Mouse (Mus musculus): ENCODE results near the gene Ddit4. TPM values are rescaled to one million over a fixed set of nuclear protein-coding genes. Genes with fewer than 3 reads are reported as not detected.

Ddit4 gene
- polyA plus RNA-seq, 1 experiment from 2014 or later, result 37.5 TPM

GRCm38 (mm10) chr10:59942847-59943420, 8.7 kb downstream of the Ddit4 start:
- Histone ChIP-seq H3K4me3 (peak overlapping the region; percentile 28), H3K4me1 (replicated peaks) (peaks cover 27% of the 10 kb centered on the region), H3K27me3 (ENCODE audit: insufficient read depth, poor library complexity, severe bottlenecking) (peaks cover 7% of the 10 kb centered on the region), H3K27ac (peak overlapping the region; percentile 77), H3K9me3 (no peaks in the 10 kb centered on the region), H3K36me3 (no peaks in the 10 kb centered on the region)
- peak; percentile 51 for DNase-seq (ENCODE audit: low spot score)
- WGBS, result 4% methylated on average over 16 of the region's 16 CpGs

- Histone ChIP-seq H3K4me1 (replicated peaks) (peaks cover 21% of the 10 kb centered on the region), H3K27ac (peak overlapping the region; percentile 77), H3K9me3 (no peaks in the 10 kb centered on the region), H3K4me3 (peak overlapping the region; percentile 28), H3K36me3 (no peaks in the 10 kb centered on the region), H3K27me3 (ENCODE audit: insufficient read depth, poor library complexity, severe bottlenecking) (peaks cover 7% of the 10 kb centered on the region)
- DNase-seq (ENCODE audit: low spot score), result peak; percentile 5
- WGBS, result 51% methylated on average over 21 of the region's 21 CpGs
Observed at GRCm38 (mm10) chr10:59942281-59942846, 9.3 kb downstream of the Ddit4 start.

- Histone ChIP-seq H3K9me3 (no peaks in the 10 kb centered on the region), H3K36me3 (no peaks in the 10 kb centered on the region), H3K27ac (no peak overlapping the region), H3K27me3 (ENCODE audit: insufficient read depth, poor library complexity, severe bottlenecking) (peaks cover 7% of the 10 kb centered on the region), H3K4me3 (no peak overlapping the region), H3K4me1 (replicated peaks) (peaks cover 38% of the 10 kb centered on the region)
- 45% methylated on average over 1 of the region's 1 CpGs for WGBS
- no peak for DNase-seq (ENCODE audit: low spot score)
Observed at GRCm38 (mm10) chr10:59939081-59939480, 12.6 kb downstream of the Ddit4 start.

GRCm38 (mm10) chr10:59938662-59939061, 13.0 kb downstream of the Ddit4 start:
- Histone ChIP-seq H3K4me1 (replicated peaks) (peaks cover 40% of the 10 kb centered on the region), H3K36me3 (no peaks in the 10 kb centered on the region), H3K9me3 (no peaks in the 10 kb centered on the region), H3K27ac (no peak overlapping the region), H3K4me3 (no peak overlapping the region), H3K27me3 (ENCODE audit: insufficient read depth, poor library complexity, severe bottlenecking) (peaks cover 7% of the 10 kb centered on the region)
- no peak for DNase-seq (ENCODE audit: low spot score)
- WGBS, result 87% methylated on average over 5 of the region's 5 CpGs

GRCm38 (mm10) chr10:59936058-59936856, 15.4 kb downstream of the Ddit4 start:
- H3K27me3 ChIP-seq (ENCODE audit: insufficient read depth, poor library complexity, severe bottlenecking), result no peaks in the 10 kb centered on the region
- peak; percentile 69 for DNase-seq (ENCODE audit: low spot score)
- no peaks in the 10 kb centered on the region for H3K9me3 ChIP-seq
- peaks cover 23% of the 10 kb centered on the region for H3K4me1 ChIP-seq (replicated peaks)
- H3K27ac ChIP-seq, result peak overlapping the region; percentile 81
- H3K4me3 ChIP-seq, result no peak overlapping the region
- WGBS, result 42% methylated on average over 8 of the region's 8 CpGs
- H3K36me3 ChIP-seq, result no peaks in the 10 kb centered on the region

GRCm38 (mm10) chr10:59934039-59934438, 17.6 kb downstream of the Ddit4 start:
- DNase-seq (ENCODE audit: low spot score), result no peak
- no peaks in the 10 kb centered on the region for H3K9me3 ChIP-seq
- H3K36me3 ChIP-seq, result no peaks in the 10 kb centered on the region
- H3K27me3 ChIP-seq (ENCODE audit: insufficient read depth, poor library complexity, severe bottlenecking), result no peaks in the 10 kb centered on the region
- H3K27ac ChIP-seq, result no peak overlapping the region
- peaks cover 28% of the 10 kb centered on the region for H3K4me1 ChIP-seq (replicated peaks)
- WGBS, result 37% methylated on average over 3 of the region's 3 CpGs
- no peak overlapping the region for H3K4me3 ChIP-seq

GRCm38 (mm10) chr10:59932521-59932920, 19.1 kb downstream of the Ddit4 start:
- Histone ChIP-seq H3K4me1 (replicated peaks) (peaks cover 27% of the 10 kb centered on the region), H3K4me3 (no peak overlapping the region), H3K36me3 (no peaks in the 10 kb centered on the region), H3K27me3 (ENCODE audit: insufficient read depth, poor library complexity, severe bottlenecking) (no peaks in the 10 kb centered on the region), H3K27ac (no peak overlapping the region), H3K9me3 (no peaks in the 10 kb centered on the region)
- 78% methylated on average over 6 of the region's 6 CpGs for WGBS
- DNase-seq (ENCODE audit: low spot score), result no peak

- H3K9me3 ChIP-seq, result no peaks in the 10 kb centered on the region
- peak; percentile 22 for DNase-seq (ENCODE audit: low spot score)
- H3K27me3 ChIP-seq (ENCODE audit: insufficient read depth, poor library complexity, severe bottlenecking), result no peaks in the 10 kb centered on the region
- H3K36me3 ChIP-seq, result no peaks in the 10 kb centered on the region
- 33% methylated on average over 10 of the region's 10 CpGs for WGBS
- H3K4me3 ChIP-seq, result no peak overlapping the region
- H3K27ac ChIP-seq, result peak overlapping the region; percentile 50; the same call in 1 of the 2 replicates
- peaks cover 19% of the 10 kb centered on the region for H3K4me1 ChIP-seq (replicated peaks)
Observed at GRCm38 (mm10) chr10:59930996-59931395, 20.6 kb downstream of the Ddit4 start.

- WGBS, result 91% methylated on average over 7 of the region's 7 CpGs
- H3K4me3 ChIP-seq, result no peak overlapping the region
Observed at GRCm38 (mm10) chr10:59929205-59929604, 22.4 kb downstream of the Ddit4 start.

GRCm38 (mm10) chr10:59924305-59924704, 27.3 kb downstream of the Ddit4 start:
- WGBS, result 23% methylated on average over 3 of the region's 3 CpGs
- no peak for DNase-seq (ENCODE audit: low spot score)
- Histone ChIP-seq H3K27me3 (ENCODE audit: insufficient read depth, poor library complexity, severe bottlenecking) (peaks cover 14% of the 10 kb centered on the region; the same call in 1 of the 2 replicates), H3K9me3 (no peaks in the 10 kb centered on the region), H3K27ac (peak overlapping the region; percentile 12; the same call in 1 of the 2 replicates), H3K4me3 (no peak overlapping the region), H3K4me1 (replicated peaks) (peaks cover 42% of the 10 kb centered on the region), H3K36me3 (no peaks in the 10 kb centered on the region)

More at GRCm38 (mm10) chr10:59929205-59929604, 22.4 kb downstream of the Ddit4 start:
- H3K4me1 ChIP-seq (replicated peaks), result peaks cover 16% of the 10 kb centered on the region
- H3K36me3 ChIP-seq, result no peaks in the 10 kb centered on the region
- H3K9me3 ChIP-seq, result no peaks in the 10 kb centered on the region
- H3K27me3 ChIP-seq (ENCODE audit: insufficient read depth, poor library complexity, severe bottlenecking), result no peaks in the 10 kb centered on the region
- DNase-seq (ENCODE audit: low spot score), result no peak
- no peak overlapping the region for H3K27ac ChIP-seq

GRCm38 (mm10) chr10:59923493-59923892, 28.1 kb downstream of the Ddit4 start:
- H3K27ac ChIP-seq, result no peak overlapping the region
- H3K4me1 ChIP-seq (replicated peaks), result peaks cover 44% of the 10 kb centered on the region
- peaks cover 16% of the 10 kb centered on the region; the same call in 1 of the 2 replicates for H3K27me3 ChIP-seq (ENCODE audit: insufficient read depth, poor library complexity, severe bottlenecking)
- 86% methylated on average over 2 of the region's 2 CpGs for WGBS
- H3K4me3 ChIP-seq, result no peak overlapping the region
- no peaks in the 10 kb centered on the region for H3K9me3 ChIP-seq
- no peaks in the 10 kb centered on the region for H3K36me3 ChIP-seq
- no peak for DNase-seq (ENCODE audit: low spot score)

GRCm38 (mm10) chr10:59920810-59921681, 30.6 kb downstream of the Ddit4 start:
- H3K9me3 ChIP-seq, result no peaks in the 10 kb centered on the region
- peak overlapping the region; percentile 53 for H3K4me3 ChIP-seq
- peak overlapping the region; percentile 88 for H3K27ac ChIP-seq
- WGBS, result 6% methylated on average over 33 of the region's 33 CpGs
- H3K4me1 ChIP-seq (replicated peaks), result peaks cover 55% of the 10 kb centered on the region
- H3K27me3 ChIP-seq (ENCODE audit: insufficient read depth, poor library complexity, severe bottlenecking), result peaks cover 16% of the 10 kb centered on the region; the same call in 1 of the 2 replicates
- no peaks in the 10 kb centered on the region for H3K36me3 ChIP-seq
- DNase-seq (ENCODE audit: low spot score), result peak; percentile 74

Measured in hindbrain, embryonic 10.5 days (tissue).